Mouse (Mus musculus) heart, embryonic 15.5 days (tissue): ENCODE data around the gene Ms4a10. TPM values are rescaled to one million over a fixed set of nuclear protein-coding genes. Genes with fewer than 3 reads are reported as not detected.

Experiments used
- ATAC-seq: fragments of 200-750 bp; cut with Nextera tagmentation; replicated peaks from 2 replicates; pipeline ENCODE4 v1.8.0; 2017; ENCODE audit warnings: low read depth, moderate TSS enrichment; ENCODE audit not compliant: insufficient number of reproducible peaks, insufficient read depth, low FRiP score
- H3K27ac ChIP-seq: fragments of 300-500 bp; sonication (generic); 2 replicates; pipeline ENCODE4 v1.5.1; 2015; ENCODE audit warnings: mild to moderate bottlenecking, inconsistent platforms
- H3K27me3 ChIP-seq: fragments of 300-500 bp; sonication (generic); 2 replicates; pipeline ENCODE4 v1.6.1; 2015; ENCODE audit warnings: inconsistent platforms
- H3K36me3 ChIP-seq: fragments of 300-500 bp; sonication (generic); 2 replicates; pipeline ENCODE4 v1.6.1; 2015; ENCODE audit warnings: mild to moderate bottlenecking, inconsistent platforms
- H3K4me1 ChIP-seq: fragments of 300-500 bp; sonication (generic); replicated peaks from 2 replicates; pipeline ENCODE4 v1.6.1; 2015; ENCODE audit warnings: inconsistent platforms
- H3K4me2 ChIP-seq: fragments of 300-500 bp; sonication (generic); 2 replicates; pipeline ENCODE4 v1.6.1; 2015; ENCODE audit warnings: inconsistent platforms, mild to moderate bottlenecking, moderate library complexity
- H3K4me3 ChIP-seq: fragments of 300-500 bp; sonication (generic); 2 replicates; pipeline ENCODE4 v1.5.1; 2015; ENCODE audit warnings: mild to moderate bottlenecking, inconsistent platforms
- H3K9ac ChIP-seq: fragments of 300-500 bp; sonication (generic); 2 replicates; pipeline ENCODE4 v1.6.1; 2015; ENCODE audit warnings: mild to moderate bottlenecking, inconsistent platforms
- H3K9me3 ChIP-seq: fragments of 300-500 bp; sonication (generic); replicated peaks from 2 replicates; pipeline ENCODE4 v1.6.1; 2016; ENCODE audit warnings: inconsistent platforms
- WGBS: fragments of 180-500 bp; shearing (Covaris S2); methylation state at CpG from one replicate; pipeline ENCODE4 v1.1.7; 2015; ENCODE audit warnings: mixed read lengths; 5-methylcytosine and 5-hydroxymethylcytosine counted together
- polyA plus RNA-seq: library from polyadenylated mRNA; unstranded; fragments of >200 nt; fragmentation: Nextera tagmentation; extraction: Ambion mirVana; gene quantifications from 2 replicates; pipeline ENCODE4 v1.2.1, GENCODE M21; 2015

The Ms4a10 gene
- not detected in 2 replicates for polyA plus RNA-seq

DNA sequence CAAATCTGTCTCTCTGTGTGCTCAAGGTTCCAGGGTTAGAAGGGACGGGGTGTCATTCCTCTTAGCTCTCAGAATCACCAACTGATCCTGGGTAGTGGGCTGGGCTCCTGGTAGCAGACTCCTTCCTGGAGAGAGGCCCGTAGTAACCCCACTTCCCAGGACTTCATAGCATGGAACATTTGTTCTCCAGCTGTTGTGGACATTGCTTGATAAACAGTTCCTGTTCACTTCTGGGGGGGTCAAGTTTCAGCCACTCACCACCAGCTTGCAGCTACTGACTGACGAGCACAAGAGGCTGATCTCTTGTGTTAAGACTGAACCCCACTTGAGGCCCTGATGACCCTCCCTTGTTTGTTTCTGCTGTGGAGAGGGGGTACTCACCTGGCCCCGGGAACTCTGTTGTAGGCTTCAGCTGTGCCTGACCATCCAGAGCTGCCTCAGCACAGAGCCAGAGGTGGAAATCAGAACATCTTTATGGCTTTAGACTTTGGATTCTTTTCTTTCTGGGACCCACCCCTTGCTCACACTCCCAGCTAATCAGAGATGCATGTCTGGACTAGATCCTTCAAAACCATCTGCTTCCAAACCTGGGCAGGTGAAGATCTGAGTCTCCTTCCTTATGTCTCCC, at the start of gene Ms4a10:
Gene Ms4a10, minus strand, starts transcription at position 433 of the 628 bp plus-strand sequence.
- Histone ChIP-seq H3K9me3 (no peaks in the 10 kb centered on the region), H3K27me3 (no peaks in the 10 kb centered on the region), H3K4me2 (no peak within 1 kb of the TSS), H3K9ac (no peak within 1 kb of the TSS), H3K27ac (no peak within 1 kb of the TSS), H3K36me3 (no peaks in the 10 kb centered on the region), H3K4me1 (peaks cover 4% of the 10 kb centered on the region), H3K4me3 (no peak within 1 kb of the TSS)
- 30% methylated on average over 4 of the region's 4 CpGs for WGBS
- ATAC-seq, result no peak

DNA sequence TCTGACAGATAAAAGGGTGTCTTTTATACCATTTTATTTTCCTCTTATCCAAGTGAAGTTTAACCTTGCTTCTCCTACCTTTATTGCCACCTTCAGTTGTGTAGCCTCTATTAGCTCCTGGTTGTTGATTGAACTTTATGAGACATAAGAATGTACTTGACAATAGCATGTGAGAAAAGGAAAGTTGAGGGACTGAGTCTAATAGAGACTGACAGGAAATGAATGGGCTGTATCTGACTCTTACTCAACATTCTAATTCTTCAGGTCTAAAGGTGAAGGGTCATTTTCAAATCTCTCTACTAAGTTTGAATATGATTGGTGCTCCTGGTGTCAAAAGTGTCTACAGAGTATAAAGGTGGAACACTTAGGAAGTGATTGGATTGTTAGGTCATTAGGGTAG, 47.9 kb upstream of the Ms4a10 start:
- Histone ChIP-seq H3K4me3 (no peak overlapping the region), H3K4me2 (no peak overlapping the region), H3K27me3 (no peaks in the 10 kb centered on the region), H3K9ac (no peak overlapping the region), H3K27ac (no peak overlapping the region), H3K36me3 (no peaks in the 10 kb centered on the region), H3K4me1 (no peaks in the 10 kb centered on the region), H3K9me3 (no peaks in the 10 kb centered on the region)
- no peak for ATAC-seq

DNA sequence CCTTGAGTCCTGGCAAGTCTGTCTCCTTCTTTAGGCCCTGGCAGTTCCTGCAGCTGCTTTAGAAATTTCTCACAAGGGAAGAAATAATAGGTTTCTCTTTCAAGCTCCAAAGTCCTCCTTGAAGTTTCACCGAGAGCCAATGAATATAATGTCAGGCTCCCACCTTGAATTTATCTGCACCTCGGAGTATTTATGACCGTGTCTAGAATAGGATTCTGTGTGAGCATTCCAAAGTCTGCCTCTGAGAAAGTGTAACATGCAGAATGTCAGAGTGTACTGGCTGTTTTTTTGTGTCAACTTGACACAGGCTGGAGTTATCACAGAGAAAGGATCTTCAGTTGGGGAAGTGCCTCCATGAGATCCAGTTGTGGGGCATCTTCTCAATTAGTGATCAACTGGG, 43.4 kb upstream of the Ms4a10 start, which contains the start of gene Ms4a18:
Gene Ms4a18, minus strand, starts transcription at position 141 of the 400 bp plus-strand sequence.
- no peaks in the 10 kb centered on the region for H3K27me3 ChIP-seq
- no peaks in the 10 kb centered on the region for H3K9me3 ChIP-seq
- no peak within 1 kb of the TSS for H3K9ac ChIP-seq
- no peak for ATAC-seq
- no peak within 1 kb of the TSS for H3K27ac ChIP-seq
- H3K4me1 ChIP-seq, result no peaks in the 10 kb centered on the region
- H3K36me3 ChIP-seq, result no peaks in the 10 kb centered on the region
- H3K4me3 ChIP-seq, result no peak within 1 kb of the TSS
- WGBS, result 69% methylated on average over 3 of the region's 3 CpGs
- H3K4me2 ChIP-seq, result no peak within 1 kb of the TSS

DNA sequence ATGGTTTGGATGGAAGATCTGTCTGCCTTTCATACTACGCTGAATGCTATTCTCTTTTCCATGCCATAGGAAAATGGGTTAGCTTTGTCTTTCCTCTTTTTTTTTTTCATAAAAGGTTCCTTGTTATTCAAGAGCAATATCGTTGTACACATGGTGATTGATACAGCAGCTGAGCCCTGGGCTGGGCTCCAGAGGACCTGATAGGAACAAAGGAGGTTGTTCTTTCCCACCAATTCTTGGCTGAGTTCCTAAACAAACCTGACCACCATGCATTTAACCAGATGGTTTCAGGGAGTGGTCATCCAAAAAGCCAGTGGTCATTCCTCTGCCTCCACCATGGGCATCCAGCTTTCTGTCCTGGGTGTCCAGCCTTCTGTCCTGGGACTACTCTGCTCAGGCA, 42.8 kb upstream of the Ms4a10 start:
- H3K4me3 ChIP-seq, result no peak overlapping the region
- no peaks in the 10 kb centered on the region for H3K4me1 ChIP-seq
- no peak overlapping the region for H3K27ac ChIP-seq
- H3K27me3 ChIP-seq, result no peaks in the 10 kb centered on the region
- WGBS, result 61% methylated on average over 2 of the region's 2 CpGs
- H3K4me2 ChIP-seq, result no peak overlapping the region
- H3K9ac ChIP-seq, result no peak overlapping the region
- no peak for ATAC-seq
- no peaks in the 10 kb centered on the region for H3K9me3 ChIP-seq
- no peaks in the 10 kb centered on the region for H3K36me3 ChIP-seq

DNA sequence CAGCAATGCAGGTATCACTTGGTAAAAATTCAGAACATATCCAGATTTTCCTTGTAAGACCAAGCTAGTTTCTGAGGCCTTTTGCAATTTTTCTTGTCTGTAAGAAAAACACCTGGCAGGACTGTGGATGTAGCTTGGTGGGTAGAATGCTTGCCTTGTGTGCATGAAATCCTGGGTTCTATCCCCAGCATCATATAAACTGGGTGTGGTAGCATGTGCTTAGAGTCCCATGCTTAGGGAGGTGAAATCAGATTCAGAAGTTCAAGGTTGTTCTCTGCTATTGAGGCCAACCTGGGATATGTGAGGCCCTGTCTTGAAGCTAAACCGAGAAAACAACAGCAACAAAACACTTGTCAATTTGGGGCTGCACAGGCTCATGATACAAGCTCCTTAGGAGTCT, 41.5 kb upstream of the Ms4a10 start:
- Histone ChIP-seq H3K27me3 (no peaks in the 10 kb centered on the region), H3K4me2 (no peak overlapping the region), H3K9me3 (no peaks in the 10 kb centered on the region), H3K9ac (no peak overlapping the region), H3K27ac (no peak overlapping the region), H3K4me3 (no peak overlapping the region), H3K4me1 (no peaks in the 10 kb centered on the region), H3K36me3 (no peaks in the 10 kb centered on the region)
- 68% methylated on average over 1 of the region's 1 CpGs for WGBS
- ATAC-seq, result no peak

DNA sequence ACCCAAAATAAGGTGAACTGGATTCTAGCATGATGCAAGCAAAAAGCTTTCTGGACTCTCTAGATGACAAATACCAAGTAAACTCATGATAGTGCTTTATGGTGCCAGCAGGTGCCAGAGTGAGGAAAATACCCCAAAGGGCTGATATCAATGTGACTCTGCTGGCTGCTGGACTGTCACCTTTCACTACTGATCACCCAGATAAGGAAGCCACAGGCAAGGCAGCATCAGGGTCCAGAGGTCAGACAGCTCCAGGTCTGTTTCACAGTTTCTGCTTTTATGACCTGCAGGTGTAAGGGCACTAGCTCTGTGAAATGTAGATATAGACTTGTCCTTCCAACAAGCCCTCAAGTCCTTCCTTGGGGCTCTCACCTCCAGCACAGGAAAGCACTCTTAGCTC, 41.0 kb upstream of the Ms4a10 start:
- Histone ChIP-seq H3K4me3 (no peak overlapping the region), H3K9me3 (no peaks in the 10 kb centered on the region), H3K27ac (no peak overlapping the region), H3K9ac (no peak overlapping the region), H3K36me3 (no peaks in the 10 kb centered on the region), H3K27me3 (no peaks in the 10 kb centered on the region), H3K4me1 (no peaks in the 10 kb centered on the region), H3K4me2 (no peak overlapping the region)
- no peak for ATAC-seq

DNA sequence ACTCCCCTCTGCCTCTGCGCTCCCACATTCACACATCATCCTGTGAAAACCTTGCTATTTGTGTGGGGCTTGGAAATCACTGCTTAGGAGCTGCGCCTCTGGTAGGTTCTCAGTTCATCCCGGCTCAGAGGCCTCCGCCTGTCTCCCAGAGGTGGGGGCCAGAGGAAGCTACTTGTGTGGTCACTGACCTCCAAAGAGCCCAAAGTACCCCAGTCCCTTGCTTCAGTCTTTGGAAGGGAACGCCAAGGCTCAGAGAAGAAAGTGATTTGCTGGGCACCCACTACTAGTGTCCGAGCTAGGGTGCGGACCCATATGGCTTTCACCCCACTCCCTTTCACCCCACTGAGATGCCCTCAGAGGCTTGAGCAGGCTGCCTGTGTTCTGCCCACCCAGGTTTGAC, 18.7 kb upstream of the Ms4a10 start, which contains the start of gene Ms4a15:
Gene Ms4a15, minus strand, starts transcription at position 101 of the 400 bp plus-strand sequence.
- Histone ChIP-seq H3K27me3 (no peaks in the 10 kb centered on the region), H3K27ac (no peak within 1 kb of the TSS), H3K4me3 (no peak within 1 kb of the TSS), H3K9me3 (no peaks in the 10 kb centered on the region), H3K4me2 (no peak within 1 kb of the TSS), H3K36me3 (no peaks in the 10 kb centered on the region), H3K9ac (no peak within 1 kb of the TSS), H3K4me1 (no peaks in the 10 kb centered on the region)
- no peak for ATAC-seq
- WGBS, result 81% methylated on average over 7 of the region's 7 CpGs

DNA sequence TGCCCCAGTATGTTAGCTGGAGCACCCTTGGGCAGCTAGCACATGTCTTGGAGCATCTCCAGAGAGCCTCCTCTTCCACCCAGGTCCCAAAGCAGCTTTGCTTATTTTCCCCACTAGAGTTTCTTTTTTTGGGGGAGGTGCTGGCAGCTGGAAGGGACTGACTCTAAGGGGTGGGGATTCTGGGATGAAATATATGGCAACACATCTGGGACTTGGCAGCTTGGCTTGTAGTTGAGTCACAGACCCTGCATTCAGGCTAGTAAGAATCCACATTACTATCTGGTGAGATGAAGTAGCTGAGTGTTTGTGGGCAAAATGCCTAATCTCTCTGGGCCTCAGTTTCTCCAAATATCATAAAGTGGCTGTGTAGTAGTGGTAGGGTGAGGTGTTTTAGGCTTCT, 17.4 kb upstream of the Ms4a10 start:
- no peak overlapping the region for H3K4me3 ChIP-seq
- no peaks in the 10 kb centered on the region for H3K4me1 ChIP-seq
- no peaks in the 10 kb centered on the region for H3K9me3 ChIP-seq
- H3K27ac ChIP-seq, result no peak overlapping the region
- no peak overlapping the region for H3K9ac ChIP-seq
- H3K4me2 ChIP-seq, result no peak overlapping the region
- ATAC-seq, result no peak
- H3K27me3 ChIP-seq, result no peaks in the 10 kb centered on the region
- no peaks in the 10 kb centered on the region for H3K36me3 ChIP-seq

DNA sequence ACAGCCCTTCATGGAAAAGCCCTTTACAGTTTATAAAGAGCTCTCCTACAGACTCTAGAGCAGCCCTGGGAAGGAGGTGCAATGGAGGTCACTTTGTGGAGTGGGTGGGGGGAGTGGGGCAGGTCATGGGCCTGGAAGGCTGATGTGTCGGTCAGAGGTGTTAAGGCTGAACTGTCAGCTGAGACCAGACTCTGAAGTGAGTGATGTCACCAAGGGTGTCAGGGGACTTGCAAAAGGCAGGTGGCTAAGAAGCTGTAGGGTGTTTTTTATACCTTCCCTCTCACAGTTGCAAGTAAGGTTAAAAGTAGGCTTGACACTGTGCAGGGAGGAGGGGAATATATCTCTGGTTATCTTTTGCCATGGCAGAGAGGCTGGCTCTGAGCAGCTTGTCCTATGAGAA, 16.3 kb upstream of the Ms4a10 start:
- Histone ChIP-seq H3K36me3 (no peaks in the 10 kb centered on the region), H3K4me1 (no peaks in the 10 kb centered on the region), H3K4me3 (no peak overlapping the region), H3K27me3 (no peaks in the 10 kb centered on the region), H3K9me3 (no peaks in the 10 kb centered on the region), H3K4me2 (no peak overlapping the region), H3K27ac (no peak overlapping the region), H3K9ac (no peak overlapping the region)
- ATAC-seq, result no peak
- WGBS, result 28% methylated on average over 1 of the region's 1 CpGs

DNA sequence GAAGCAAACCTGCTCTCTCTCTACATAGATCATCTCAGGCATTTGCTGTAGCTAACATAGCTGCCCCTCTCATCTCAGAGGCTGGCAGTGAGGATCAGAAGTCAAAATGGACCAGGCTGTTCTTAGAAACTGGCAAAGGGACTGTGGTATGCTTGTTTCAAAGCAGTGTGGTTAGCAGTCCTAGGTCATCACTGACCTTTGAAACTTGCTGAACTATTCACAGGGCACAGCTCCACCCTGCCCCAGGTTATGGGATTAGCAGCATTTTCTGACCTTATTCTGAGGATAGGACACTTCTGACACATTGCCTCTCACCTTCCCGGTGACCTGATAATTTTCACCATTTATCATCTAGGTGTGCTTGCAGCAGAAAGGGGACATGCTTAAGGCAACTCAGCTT, 14.1 kb upstream of the Ms4a10 start:
- Histone ChIP-seq H3K27ac (no peak overlapping the region), H3K4me1 (no peaks in the 10 kb centered on the region), H3K27me3 (no peaks in the 10 kb centered on the region), H3K36me3 (no peaks in the 10 kb centered on the region), H3K4me2 (no peak overlapping the region), H3K4me3 (no peak overlapping the region), H3K9me3 (no peaks in the 10 kb centered on the region), H3K9ac (no peak overlapping the region)
- ATAC-seq, result no peak
- WGBS, result 79% methylated on average over 1 of the region's 1 CpGs

DNA sequence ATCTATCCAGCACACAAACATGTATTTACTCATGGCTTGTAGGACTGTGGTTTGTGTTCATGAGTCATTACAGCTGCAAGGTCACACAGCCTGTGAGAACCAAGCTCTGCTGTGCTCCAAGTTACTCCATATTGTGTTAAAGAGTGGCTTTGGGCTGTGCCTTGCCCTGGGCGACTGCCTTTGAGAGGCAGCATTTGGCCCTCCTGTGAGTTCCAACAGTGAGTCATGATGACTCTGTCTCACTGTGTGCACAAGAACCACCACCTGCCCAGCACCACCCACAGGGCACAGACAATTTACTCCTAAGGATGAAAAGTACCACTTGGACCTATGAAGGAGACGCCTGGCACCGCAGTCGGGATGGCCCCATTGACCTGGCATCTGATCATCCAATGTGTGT, 11.4 kb upstream of the Ms4a10 start:
- H3K4me3 ChIP-seq, result no peak overlapping the region
- H3K36me3 ChIP-seq, result no peaks in the 10 kb centered on the region
- H3K4me2 ChIP-seq, result no peak overlapping the region
- H3K9ac ChIP-seq, result no peak overlapping the region
- H3K27ac ChIP-seq, result no peak overlapping the region
- H3K27me3 ChIP-seq, result no peaks in the 10 kb centered on the region
- H3K4me1 ChIP-seq, result no peaks in the 10 kb centered on the region
- no peak for ATAC-seq
- H3K9me3 ChIP-seq, result no peaks in the 10 kb centered on the region
- WGBS, result 86% methylated on average over 4 of the region's 4 CpGs

DNA sequence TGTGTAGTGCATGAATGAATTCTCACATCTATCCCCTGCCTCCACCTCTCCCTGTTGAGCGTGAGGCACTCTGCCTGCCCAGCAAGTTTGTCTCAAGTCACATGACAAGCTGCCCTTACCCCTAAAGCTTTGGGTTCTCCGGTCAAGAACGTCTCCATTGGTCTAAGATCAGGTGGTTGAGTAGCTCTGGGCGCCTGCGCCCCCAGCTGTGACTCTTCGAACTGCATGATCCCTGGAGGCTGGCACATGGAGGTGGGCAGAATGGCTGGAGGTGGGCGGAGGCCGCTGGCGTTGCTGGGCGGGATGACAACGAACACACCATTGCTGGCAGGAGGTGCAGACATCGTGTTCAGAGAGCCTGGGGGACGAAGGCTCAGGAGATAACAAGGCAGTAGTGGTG, 10.1 kb upstream of the Ms4a10 start:
- H3K9me3 ChIP-seq, result no peaks in the 10 kb centered on the region
- WGBS, result 69% methylated on average over 13 of the region's 13 CpGs
- no peaks in the 10 kb centered on the region for H3K27me3 ChIP-seq
- H3K4me2 ChIP-seq, result no peak overlapping the region
- ATAC-seq, result no peak
- no peaks in the 10 kb centered on the region for H3K36me3 ChIP-seq
- peaks cover 2% of the 10 kb centered on the region for H3K4me1 ChIP-seq
- no peak overlapping the region for H3K4me3 ChIP-seq
- no peak overlapping the region for H3K9ac ChIP-seq
- H3K27ac ChIP-seq, result no peak overlapping the region
